Mouse (Mus musculus) kidney, embryonic 14.5 days (tissue): ENCODE measurements around the gene Xkr8. TPM values are rescaled to one million over a fixed set of nuclear protein-coding genes. Genes with fewer than 3 reads are reported as not detected.

ENCODE experiments used
- polyA plus RNA-seq: library from polyadenylated mRNA; unstranded; fragments of >200 nt; fragmentation: Nextera tagmentation; extraction: Ambion mirVana; gene quantifications from 2 replicates; pipeline ENCODE4 v1.2.1, GENCODE M21; 2014

Gene Xkr8
- polyA plus RNA-seq, 1 experiment from 2014 or later = 5.4 TPM

Other genes starting within 250 kb of the Xkr8 start
- gene Sesn2, start 222.0 kb downstream of the Xkr8 start, polyA plus RNA-seq = 12.4 and 15.4 TPM in 2 replicates
- gene Atpif1, start 198.9 kb downstream of the Xkr8 start, polyA plus RNA-seq = 1,253 and 1,671 TPM in 2 replicates
- gene Dnajc8, start 197.0 kb downstream of the Xkr8 start, polyA plus RNA-seq = 176 and 238 TPM in 2 replicates
- 0.23 and 0.47 TPM in 2 replicates for gene Ptafr, start 168.5 kb downstream of the Xkr8 start, polyA plus RNA-seq
- 24.8 and 35.0 TPM in 2 replicates for gene Eya3, start 93.6 kb downstream of the Xkr8 start, polyA plus RNA-seq
- gene Smpdl3b, start 24.7 kb upstream of the Xkr8 start, polyA plus RNA-seq = 7.0 and 10.5 TPM in 2 replicates
- 120 and 124 TPM in 2 replicates for gene Rpa2, start 35.8 kb upstream of the Xkr8 start, polyA plus RNA-seq
- gene Themis2, start 63.8 kb upstream of the Xkr8 start, polyA plus RNA-seq = 0.73 and 1.4 TPM in 2 replicates
- 65.3 and 77.2 TPM in 2 replicates for gene Ppp1r8, start 110.6 kb upstream of the Xkr8 start, polyA plus RNA-seq
- 56.3 and 62.5 TPM in 2 replicates for gene Stx12, start 152.0 kb upstream of the Xkr8 start, polyA plus RNA-seq
- gene Fam76a, start 190.0 kb upstream of the Xkr8 start, polyA plus RNA-seq = 27.2 and 43.3 TPM in 2 replicates
- 0.23 and 0.45 TPM in 2 replicates for gene Fgr, start 241.5 kb upstream of the Xkr8 start, polyA plus RNA-seq